24 mouse cellular contexts compared by ENCODE assay signal in genomic region chr7:111545614-111546013, GRCm38 (mm10).
A peak's percentile ranks its signal among the peaks of the same experiment; 100 is the strongest.
DNase-seq lines count a peak whose midpoint lies in the region; ATAC-seq lines count a peak whose summit lies in the region.
"Had no signal": no experiment of that assay in that cellular context is flagged by ENCODE, and none has a peak within 500 bp of the region (broad histone marks: within the 10 kb centered on the region; RNA-seq: fewer than 3 reads in every experiment).

No protein-coding gene starts in this region.

- ATAC-seq in heart, embryonic 11.5 days (replicated peaks; ENCODE audit: insufficient number of reproducible peaks, low FRiP score, low TSS enrichment), result no peak
- peak; percentile 39; the same call in 1 of the 2 replicates for ATAC-seq in midbrain, embryonic 12.5 days (ENCODE audit: low FRiP score, low read depth)
- no peak for ATAC-seq in midbrain, embryonic 13.5 days
- ATAC-seq: activated CD4-positive, CD25-positive, alpha-beta regulatory T cell, adult 4 months; forebrain, embryonic 14.5 days; forebrain, embryonic 16.5 days had no signal

- H3K4me1 ChIP-seq in heart, embryonic 11.5 days (ENCODE audit: control insufficient read depth, insufficient read depth, low read length), result no peaks in the 10 kb centered on the region
- peaks cover 29% of the 10 kb centered on the region for H3K4me1 ChIP-seq in midbrain, embryonic 12.5 days
- peaks cover 36% of the 10 kb centered on the region for H3K4me1 ChIP-seq in midbrain, embryonic 13.5 days (replicated peaks)
- H3K4me1 ChIP-seq: embryonic facial prominence, embryonic 13.5 days; embryonic facial prominence, embryonic 15.5 days had no signal

- no peaks in the 10 kb centered on the region for H3K36me3 ChIP-seq in heart, embryonic 11.5 days (ENCODE audit: control insufficient read depth, insufficient read depth, low read length)
- no peaks in the 10 kb centered on the region for H3K36me3 ChIP-seq in midbrain, embryonic 12.5 days
- no peaks in the 10 kb centered on the region for H3K36me3 ChIP-seq in midbrain, embryonic 13.5 days
- H3K36me3 ChIP-seq: embryonic facial prominence, embryonic 13.5 days; embryonic facial prominence, embryonic 15.5 days; forebrain, embryonic 10.5 days; forebrain, embryonic 12.5 days had no signal

- no peak overlapping the region for H3K27ac ChIP-seq in heart, embryonic 11.5 days (ENCODE audit: low read depth, low read length)
- H3K27ac ChIP-seq in midbrain, embryonic 12.5 days (replicated peaks), result no peak overlapping the region
- no peak overlapping the region for H3K27ac ChIP-seq in midbrain, embryonic 13.5 days
- H3K27ac ChIP-seq: embryonic facial prominence, embryonic 13.5 days; embryonic facial prominence, embryonic 15.5 days; forebrain, embryonic 10.5 days; forebrain, embryonic 12.5 days had no signal

- WGBS in heart, embryonic 11.5 days (ENCODE audit: insufficient replicate concordance), result 75% methylated on average over 1 of the region's 1 CpGs
- 41% methylated on average over 1 of the region's 1 CpGs for WGBS in midbrain, embryonic 12.5 days
- 18% methylated on average over 1 of the region's 1 CpGs for WGBS in midbrain, embryonic 13.5 days

- H3K9me3 ChIP-seq in heart, embryonic 11.5 days (replicated peaks; ENCODE audit: control insufficient read depth, low read length), result no peaks in the 10 kb centered on the region
- H3K9me3 ChIP-seq in midbrain, embryonic 12.5 days, result no peaks in the 10 kb centered on the region
- H3K9me3 ChIP-seq in midbrain, embryonic 13.5 days, result no peaks in the 10 kb centered on the region
- H3K9me3 ChIP-seq: embryonic facial prominence, embryonic 13.5 days; embryonic facial prominence, embryonic 15.5 days; forebrain, embryonic 10.5 days; forebrain, embryonic 12.5 days had no signal

- DNase-seq in heart, adult 11 months, result peak; percentile 33
- peak; percentile 21 for DNase-seq in R1 (ENCODE audit: low read depth, low spot score)
- DNase-seq in layer of hippocampus, postnatal 25 days (ENCODE audit: extremely low spot score in 1 of 2, low spot score in 1 of 2), result no peak
- DNase-seq: adrenal gland, adult 8-10 months; adrenal gland, postnatal 14 days; adrenal gland, postnatal 36 days; cerebellum, adult 11 months; cerebellum, adult 18-20 months; cerebellum, adult 8-10 months; cerebellum, adult 9-11 months; cerebellum, postnatal 14 days; cerebellum, postnatal 36 days; embryo, embryonic 11 days had no signal

- H3K4me2 ChIP-seq in heart, embryonic 11.5 days, result no peak overlapping the region
- H3K4me2 ChIP-seq in midbrain, embryonic 12.5 days (replicated peaks), result peak overlapping the region; percentile 5; the same call in 1 of the 2 replicates
- no peak overlapping the region for H3K4me2 ChIP-seq in midbrain, embryonic 13.5 days (replicated peaks)
- H3K4me2 ChIP-seq: embryonic facial prominence, embryonic 13.5 days; embryonic facial prominence, embryonic 15.5 days; forebrain, embryonic 12.5 days had no signal

- no peak overlapping the region for H3K4me3 ChIP-seq in heart, embryonic 11.5 days (ENCODE audit: low read depth, low read length)
- no peak overlapping the region for H3K4me3 ChIP-seq in midbrain, embryonic 12.5 days
- no peak overlapping the region for H3K4me3 ChIP-seq in midbrain, embryonic 13.5 days (replicated peaks)
- H3K4me3 ChIP-seq: embryonic facial prominence, embryonic 13.5 days; embryonic facial prominence, embryonic 15.5 days; erythroblast, embryonic 14.5 days; forebrain, embryonic 10.5 days; forebrain, embryonic 12.5 days had no signal

- no peaks in the 10 kb centered on the region for H3K27me3 ChIP-seq in heart, embryonic 11.5 days (ENCODE audit: control insufficient read depth, insufficient read depth, low read length)
- peaks cover 16% of the 10 kb centered on the region for H3K27me3 ChIP-seq in midbrain, embryonic 12.5 days
- peaks cover 14% of the 10 kb centered on the region for H3K27me3 ChIP-seq in midbrain, embryonic 13.5 days
- H3K27me3 ChIP-seq: embryonic facial prominence, embryonic 13.5 days; embryonic facial prominence, embryonic 15.5 days; forebrain, embryonic 12.5 days had no signal

- H3K9ac ChIP-seq in heart, embryonic 11.5 days (ENCODE audit: low read depth, low read length), result no peak overlapping the region
- no peak overlapping the region for H3K9ac ChIP-seq in midbrain, embryonic 12.5 days (replicated peaks)
- H3K9ac ChIP-seq in midbrain, embryonic 13.5 days (replicated peaks), result no peak overlapping the region
- H3K9ac ChIP-seq: embryonic facial prominence, embryonic 13.5 days; embryonic facial prominence, embryonic 15.5 days; forebrain, embryonic 12.5 days had no signal

Comparison
In these comparisons a context has a peak if more than half of its experiments do, and no peak if none do; other contexts are left out.
1. DNase-seq: peak in heart, adult 11 months (single experiment) and R1 (single experiment); none in layer of hippocampus, postnatal 25 days (0 of 2).